Mouse (Mus musculus) kidney, adult 2 months (tissue): Measurements from ENCODE around the gene Ccdc117.

Source experiments
- CTCF ChIP-seq: fragments of 200-500 bp; conservative IDR thresholded peaks from 2 replicates; pipeline ENCODE4 v1.5.1; 2011; ENCODE audit warnings: low read depth, mild to moderate bottlenecking, control low read depth, low read length, moderate library complexity, mixed read lengths; ENCODE audit not compliant: insufficient read depth, insufficient read length
- POLR2A ChIP-seq: fragments of 200-500 bp; IDR thresholded peaks from one replicate; pipeline ENCODE4 v1.6.1; 2011; ENCODE audit warnings: low read depth, low read length, control low read depth

DNA sequence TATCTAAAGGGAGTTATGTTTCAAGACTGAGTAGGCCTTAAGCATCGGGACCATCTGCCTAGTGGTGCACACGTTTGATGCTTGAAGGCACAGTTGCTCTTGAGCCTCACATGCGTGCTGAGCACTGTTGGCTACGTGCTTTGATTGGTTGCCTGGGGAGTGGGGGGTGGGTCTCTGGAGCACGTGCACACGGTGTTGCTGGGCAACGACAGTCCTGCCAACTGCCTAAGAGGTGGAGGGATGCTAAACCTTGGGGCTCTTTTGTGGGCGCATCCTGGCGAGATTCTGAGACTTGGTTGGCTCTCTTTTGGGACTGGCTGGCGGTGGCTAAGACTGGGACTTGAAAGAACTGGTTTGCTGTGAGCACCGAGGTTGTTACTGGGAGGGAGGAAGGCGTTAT is 27.5 kb upstream of the Ccdc117 start, which contains the start of gene Ankrd36:
- TF ChIP-seq POLR2A, result no peak
- no peak for TF ChIP-seq CTCF
